Mouse (Mus musculus) lung, postnatal 10 days (tissue): ENCODE data around the gene Eif4g2.
A peak's percentile ranks its signal among the peaks of the same experiment; 100 is the strongest.

ENCODE experiments used
- DNase-seq: peaks from one replicate; pipeline ENCODE4 v3.0.0; 2021

Eif4g2 gene

GRCm38 (mm10) chr7:111069439-111070166 is 13.2 kb downstream of the Eif4g2 start:
- DNase-seq: no peak

GRCm38 (mm10) chr7:111068181-111068580 is 14.6 kb downstream of the Eif4g2 start:
- no peak for DNase-seq

- DNase-seq: no peak
These were observed 19.9 kb downstream of the Eif4g2 start for GRCm38 (mm10) chr7:111062971-111063370.

DNA sequence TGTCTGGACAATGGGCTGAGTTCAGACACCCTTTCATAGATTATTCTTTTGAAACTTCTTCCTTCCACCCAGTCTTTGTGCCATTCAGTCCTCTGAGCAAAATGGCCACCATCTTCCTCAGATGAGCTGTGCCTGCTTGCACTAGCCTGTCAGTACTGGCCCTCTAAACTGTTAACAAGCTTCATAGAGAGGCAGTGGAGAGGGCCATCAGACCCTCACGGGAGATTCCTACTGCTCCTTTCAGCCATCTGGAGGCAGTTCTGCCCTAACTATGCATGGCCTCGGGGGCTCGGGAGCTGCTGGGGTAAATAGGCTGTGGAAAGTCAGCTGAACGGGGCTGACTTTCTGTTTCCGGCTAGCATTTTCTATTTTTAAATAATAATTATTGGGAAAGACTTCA is 23.3 kb downstream of the Eif4g2 start:
- no peak for DNase-seq

GRCm38 (mm10) chr7:111055984-111056657 is 26.7 kb downstream of the Eif4g2 start:
- DNase-seq: no peak

DNA sequence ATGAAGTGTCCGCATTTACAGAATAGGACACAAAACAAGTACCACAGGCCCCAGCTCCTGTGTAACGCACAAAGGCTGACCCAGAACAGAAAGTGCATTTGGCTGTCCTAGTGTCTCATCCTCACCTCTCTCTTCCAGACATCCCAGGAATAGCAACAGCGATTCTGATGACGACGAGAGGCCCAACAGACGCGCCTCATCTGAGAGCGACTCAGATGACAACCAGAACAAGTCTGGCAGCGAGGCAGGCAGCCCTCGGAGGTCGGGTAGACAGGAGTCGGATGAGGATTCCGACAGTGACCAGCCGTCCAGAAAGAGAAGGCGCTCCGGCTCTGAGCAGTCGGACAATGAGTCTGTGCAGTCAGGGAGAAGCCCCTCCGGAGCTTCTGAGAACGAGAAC is 27.6 kb downstream of the Eif4g2 start:
- DNase-seq: peak; percentile 8

GRCm38 (mm10) chr7:111049652-111050421 is 33.0 kb downstream of the Eif4g2 start:
- peak; percentile 78 for DNase-seq

DNA sequence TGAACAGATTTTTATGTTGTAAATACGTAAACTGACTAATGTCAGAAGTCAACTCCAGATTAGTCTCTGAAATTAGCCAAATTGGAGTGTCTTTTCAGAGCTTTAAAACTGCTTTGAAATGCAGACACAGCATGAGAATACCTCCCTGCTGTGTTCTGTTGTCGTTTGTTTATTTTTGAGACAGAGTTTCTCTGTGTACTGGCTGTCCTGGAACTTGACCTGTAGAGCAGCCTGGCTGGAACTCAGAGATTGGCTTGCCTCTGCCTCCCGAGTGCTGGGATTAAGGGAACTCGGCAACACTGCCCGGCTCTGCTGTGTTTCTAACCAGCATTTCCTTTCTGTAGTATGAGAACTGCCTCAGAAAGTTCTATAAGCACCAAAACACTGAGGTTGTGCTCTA is 33.9 kb downstream of the Eif4g2 start:
- DNase-seq: no peak

GRCm38 (mm10) chr7:111029046-111029553 is 53.7 kb downstream of the Eif4g2 start:
- DNase-seq: no peak

DNA sequence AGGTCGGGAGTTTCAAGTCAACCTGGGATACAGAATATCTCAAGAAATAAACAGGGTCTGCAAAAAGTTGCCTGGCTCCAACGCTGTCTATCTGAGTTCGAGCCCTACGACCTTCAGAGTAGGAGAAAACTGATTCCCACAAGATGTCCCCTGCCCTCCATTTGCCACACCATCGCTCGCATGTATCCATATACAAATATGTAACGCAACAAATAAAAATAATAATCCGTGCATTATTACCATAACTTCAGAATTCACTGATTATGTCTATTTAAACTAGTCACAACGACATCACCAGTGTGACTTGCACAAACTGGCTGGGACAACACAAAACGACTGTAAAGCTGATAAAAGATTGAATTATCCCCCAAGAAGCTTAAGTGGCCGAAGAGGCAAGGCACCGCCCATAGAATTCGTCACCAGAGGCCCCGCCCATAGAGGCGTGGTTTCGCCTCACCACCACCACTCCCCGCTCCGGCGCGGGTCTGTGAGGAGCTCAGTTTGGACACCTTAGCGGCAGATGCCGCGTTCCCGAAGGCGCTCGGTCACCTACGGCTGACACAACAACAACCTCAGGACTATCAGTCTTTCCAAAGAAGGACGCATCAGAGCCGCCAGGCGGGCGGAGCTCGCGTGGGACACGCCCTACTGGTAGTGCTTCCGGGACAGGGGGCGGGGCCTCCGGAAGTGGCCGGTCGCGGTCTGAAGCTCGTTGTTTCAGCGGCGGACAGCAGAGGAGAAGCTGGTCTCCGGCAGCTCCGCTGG is 54.4 kb downstream of the Eif4g2 start, which contains the start of gene Ctr9:
Gene Ctr9 (plus strand): TSS at position 671 of the 765 bp plus-strand sequence.
- DNase-seq: peak; percentile 95

DNA sequence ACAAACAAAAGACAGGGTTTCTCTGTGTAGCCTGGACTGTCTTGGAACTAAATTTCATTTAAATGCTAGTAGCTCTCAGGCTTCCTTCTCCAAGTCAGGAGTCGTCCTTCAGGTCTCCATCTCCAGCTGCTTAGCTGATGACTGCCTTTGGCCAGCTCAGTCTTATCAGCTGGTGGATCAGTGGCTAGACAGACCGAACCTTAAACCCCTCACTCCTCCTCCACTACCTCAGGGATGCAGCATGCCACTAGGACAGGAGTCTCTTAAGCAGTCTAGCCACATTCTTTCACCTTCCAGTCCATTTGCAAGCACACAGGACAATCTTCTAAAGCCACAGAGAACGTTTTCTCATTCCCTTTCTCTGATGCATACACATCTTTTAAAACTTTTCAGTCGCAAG is 57.9 kb downstream of the Eif4g2 start:
- no peak for DNase-seq

DNA sequence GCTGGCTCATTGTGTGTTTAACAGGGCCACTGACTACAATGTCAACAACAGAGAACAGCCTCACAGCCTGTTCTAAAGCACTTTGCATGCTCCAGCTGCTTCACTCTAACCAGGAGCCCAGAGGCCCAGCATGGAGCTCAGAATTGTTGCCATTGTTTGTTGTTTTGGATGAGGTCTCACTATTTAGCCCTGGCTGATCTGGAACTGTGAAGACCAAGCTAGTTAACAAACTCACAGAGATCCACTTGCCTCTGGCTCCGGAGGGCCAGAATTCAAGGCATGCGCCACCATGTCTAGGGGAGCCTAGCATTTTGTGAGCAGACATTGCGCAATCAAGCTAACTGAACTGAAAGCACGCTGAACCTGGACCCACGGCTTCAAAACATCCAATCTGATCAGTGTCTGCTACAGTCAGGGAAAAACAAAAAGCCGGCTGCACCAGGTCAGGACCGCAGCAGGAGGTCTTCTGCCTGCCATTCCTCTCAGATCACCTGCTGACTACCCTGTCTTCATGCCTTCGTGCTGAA is 58.7 kb downstream of the Eif4g2 start:
- DNase-seq: peak; percentile 28

DNA sequence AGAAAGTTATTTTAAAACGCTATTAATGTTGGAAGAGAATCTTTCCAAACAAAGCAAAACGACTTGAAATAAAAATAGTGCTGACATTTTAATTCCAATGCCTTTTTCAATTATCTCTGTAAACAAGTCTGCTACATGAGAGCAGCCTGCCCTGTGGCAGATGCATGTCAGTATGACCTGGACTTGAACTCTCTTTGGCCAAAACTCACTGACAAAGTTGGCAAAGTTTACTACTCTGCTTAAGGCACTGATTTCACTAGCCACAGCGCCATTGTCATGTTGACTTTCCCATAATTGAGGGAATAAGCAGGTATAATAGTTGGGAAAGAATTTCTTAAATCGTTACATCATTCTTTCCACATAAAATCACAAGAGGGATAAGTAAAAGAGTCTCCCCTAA is 62.0 kb downstream of the Eif4g2 start:
- DNase-seq: no peak
